Mouse (Mus musculus): Measurements from ENCODE around the gene Rabl6. TPM values are rescaled to one million over a fixed set of nuclear protein-coding genes. Genes with fewer than 3 reads are reported as not detected.

Rabl6 gene
- polyA plus RNA-seq, 1 experiment from 2014 or later, result 64.2 TPM

- Histone ChIP-seq H3K4me1 (peaks cover 3% of the 10 kb centered on the region; the same call in 1 of the 2 replicates), H3K36me3 (no peaks in the 10 kb centered on the region), H3K9me3 (no peaks in the 10 kb centered on the region), H3K9ac (peak within 1 kb of the TSS; percentile 68), H3K27me3 (replicated peaks) (peaks cover 16% of the 10 kb centered on the region), H3K4me2 (peak within 1 kb of the TSS; percentile 87), H3K4me3 (replicated peaks) (peak within 1 kb of the TSS; percentile 54), H3K27ac (peak within 1 kb of the TSS; percentile 57; the same call in 1 of the 2 replicates)
- ATAC-seq (ENCODE audit: insufficient read depth, low FRiP score, low read depth), result peak; percentile 95
- 6% methylated on average over 34 of the region's 34 CpGs for WGBS
Measured at GRCm38 (mm10) chr2:25621229-25622200, 13.2 kb upstream of the Rabl6 start, which contains the start of gene Tmem141. Gene Tmem141 (minus strand): TSS chr2:25622005.

DNA sequence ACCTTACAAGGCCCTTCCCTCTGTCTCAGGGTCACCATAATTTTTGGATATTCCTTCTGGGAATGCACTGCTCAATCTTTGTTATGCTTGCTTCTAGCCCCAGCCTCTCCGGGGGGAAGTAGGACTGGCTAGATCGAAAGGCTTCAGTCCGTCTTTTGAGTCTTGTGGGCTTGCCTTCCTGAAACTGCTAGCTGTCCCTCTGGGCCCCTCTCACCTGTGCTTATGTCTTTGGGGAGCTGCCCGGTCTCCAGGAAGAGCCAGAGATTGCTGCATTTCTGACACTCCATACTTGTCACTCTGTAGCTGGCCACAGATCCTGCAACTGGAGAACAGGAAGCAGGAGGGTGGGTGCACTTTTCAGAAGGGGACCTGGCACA is 12.5 kb upstream of the Rabl6 start:
- Histone ChIP-seq H3K27ac (no peak overlapping the region), H3K9ac (no peak overlapping the region), H3K4me1 (peaks cover 10% of the 10 kb centered on the region; the same call in 1 of the 2 replicates), H3K27me3 (replicated peaks) (peaks cover 23% of the 10 kb centered on the region), H3K4me2 (peak overlapping the region; percentile 87), H3K4me3 (replicated peaks) (no peak overlapping the region), H3K9me3 (no peaks in the 10 kb centered on the region), H3K36me3 (no peaks in the 10 kb centered on the region)
- ATAC-seq (ENCODE audit: insufficient read depth, low FRiP score, low read depth), result no peak
- 76% methylated on average over 4 of the region's 4 CpGs for WGBS

- Histone ChIP-seq H3K9ac (no peak overlapping the region), H3K27me3 (replicated peaks) (peaks cover 27% of the 10 kb centered on the region), H3K4me2 (no peak overlapping the region), H3K4me1 (peaks cover 12% of the 10 kb centered on the region; the same call in 1 of the 2 replicates), H3K36me3 (no peaks in the 10 kb centered on the region), H3K27ac (no peak overlapping the region), H3K4me3 (replicated peaks) (no peak overlapping the region), H3K9me3 (no peaks in the 10 kb centered on the region)
- ATAC-seq (ENCODE audit: insufficient read depth, low FRiP score, low read depth), result no peak
- 72% methylated on average over 6 of the region's 6 CpGs for WGBS
Measured at GRCm38 (mm10) chr2:25620386-25620785, 12.1 kb upstream of the Rabl6 start.

DNA sequence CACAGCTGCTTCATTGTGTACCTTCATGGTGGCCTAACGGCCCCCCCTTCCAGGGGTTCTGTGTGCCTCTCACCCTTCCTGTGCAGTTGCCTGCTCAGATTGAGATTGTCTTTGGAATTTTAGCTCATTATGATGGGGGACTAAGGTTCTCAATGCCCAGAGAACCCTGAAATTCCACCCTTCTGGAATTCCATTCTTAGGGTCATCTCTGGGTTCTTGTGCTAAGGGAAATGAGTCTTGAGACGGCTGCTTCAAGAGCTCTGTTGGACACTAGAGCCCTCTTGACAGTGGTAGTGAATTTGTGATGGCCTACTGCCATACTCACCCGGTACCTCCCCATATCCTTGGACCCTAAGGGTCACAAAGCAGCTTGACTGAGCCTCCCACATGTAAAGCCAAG is 9.3 kb upstream of the Rabl6 start, which contains the start of gene Ccdc183:
Gene Ccdc183 (minus strand): TSS at position 101 of the 400 bp plus-strand sequence.
- peaks cover 31% of the 10 kb centered on the region for H3K27me3 ChIP-seq (replicated peaks)
- WGBS, result 81% methylated on average over 3 of the region's 3 CpGs
- H3K4me1 ChIP-seq, result peaks cover 12% of the 10 kb centered on the region; the same call in 1 of the 2 replicates
- H3K9ac ChIP-seq, result no peak within 1 kb of the TSS
- H3K36me3 ChIP-seq, result no peaks in the 10 kb centered on the region
- H3K27ac ChIP-seq, result no peak within 1 kb of the TSS
- no peaks in the 10 kb centered on the region for H3K9me3 ChIP-seq
- peak within 1 kb of the TSS; percentile 46; the same call in 1 of the 2 replicates for H3K4me2 ChIP-seq
- H3K4me3 ChIP-seq (replicated peaks), result no peak within 1 kb of the TSS
- no peak for ATAC-seq (ENCODE audit: insufficient read depth, low FRiP score, low read depth)

GRCm38 (mm10) chr2:25616398-25616797 is 8.1 kb upstream of the Rabl6 start:
- Histone ChIP-seq H3K9me3 (no peaks in the 10 kb centered on the region), H3K27ac (no peak overlapping the region), H3K4me1 (peaks cover 10% of the 10 kb centered on the region; the same call in 1 of the 2 replicates), H3K27me3 (replicated peaks) (peaks cover 31% of the 10 kb centered on the region), H3K4me2 (peak overlapping the region; percentile 46), H3K9ac (no peak overlapping the region), H3K36me3 (no peaks in the 10 kb centered on the region), H3K4me3 (replicated peaks) (peak overlapping the region; percentile 19; the same call in 1 of the 2 replicates)
- no peak for ATAC-seq (ENCODE audit: insufficient read depth, low FRiP score, low read depth)
- 14% methylated on average over 22 of the region's 22 CpGs for WGBS

- Histone ChIP-seq H3K9me3 (no peaks in the 10 kb centered on the region), H3K4me2 (peak overlapping the region; percentile 66), H3K27ac (peak overlapping the region; percentile 95; the same call in 1 of the 2 replicates), H3K4me3 (replicated peaks) (peak overlapping the region; percentile 100), H3K4me1 (peaks cover 15% of the 10 kb centered on the region), H3K36me3 (no peaks in the 10 kb centered on the region), H3K27me3 (replicated peaks) (no peaks in the 10 kb centered on the region), H3K9ac (no peak overlapping the region)
- no peak for ATAC-seq (ENCODE audit: insufficient read depth, low FRiP score, low read depth)
- 53% methylated on average over 10 of the region's 10 CpGs for WGBS
Measured at GRCm38 (mm10) chr2:25608671-25609070, 350 bp upstream of the Rabl6 start.

DNA sequence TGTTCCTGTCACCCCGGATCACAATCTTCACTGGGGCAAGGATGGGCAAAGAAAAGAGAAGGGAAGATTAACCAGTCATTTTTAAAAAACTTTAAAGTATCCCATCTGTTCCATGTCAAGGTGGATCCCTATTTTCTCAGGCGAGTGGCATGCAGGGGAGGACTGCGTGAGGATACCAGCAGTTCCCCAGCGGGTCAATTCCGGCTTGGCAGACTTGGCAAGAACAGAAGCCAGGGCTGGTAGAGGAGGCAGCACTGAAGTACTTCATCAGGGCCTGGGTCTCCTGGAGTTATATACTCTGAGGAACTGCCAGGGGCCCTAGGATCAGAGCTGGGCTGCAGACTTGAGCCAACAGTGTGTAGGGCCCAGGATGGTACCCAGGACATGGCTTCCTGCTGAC is 5.8 kb downstream of the Rabl6 start:
- no peaks in the 10 kb centered on the region for H3K27me3 ChIP-seq (replicated peaks)
- ATAC-seq (ENCODE audit: insufficient read depth, low FRiP score, low read depth), result no peak
- H3K4me3 ChIP-seq (replicated peaks), result no peak overlapping the region
- WGBS, result 91% methylated on average over 5 of the region's 5 CpGs
- H3K4me1 ChIP-seq, result peaks cover 10% of the 10 kb centered on the region
- no peak overlapping the region for H3K4me2 ChIP-seq
- H3K36me3 ChIP-seq, result peaks cover 48% of the 10 kb centered on the region
- no peak overlapping the region for H3K9ac ChIP-seq
- no peaks in the 10 kb centered on the region for H3K9me3 ChIP-seq
- H3K27ac ChIP-seq, result no peak overlapping the region

- Histone ChIP-seq H3K4me2 (no peak overlapping the region), H3K36me3 (peaks cover 64% of the 10 kb centered on the region), H3K27me3 (replicated peaks) (no peaks in the 10 kb centered on the region), H3K27ac (no peak overlapping the region), H3K9ac (no peak overlapping the region), H3K4me3 (replicated peaks) (no peak overlapping the region), H3K4me1 (no peaks in the 10 kb centered on the region), H3K9me3 (no peaks in the 10 kb centered on the region)
- ATAC-seq (ENCODE audit: insufficient read depth, low FRiP score, low read depth), result no peak
- whole genome bisulfite sequencing, result 83% methylated on average over 2 of the region's 2 CpGs
Measured at GRCm38 (mm10) chr2:25600037-25600436, 8.3 kb downstream of the Rabl6 start.

DNA sequence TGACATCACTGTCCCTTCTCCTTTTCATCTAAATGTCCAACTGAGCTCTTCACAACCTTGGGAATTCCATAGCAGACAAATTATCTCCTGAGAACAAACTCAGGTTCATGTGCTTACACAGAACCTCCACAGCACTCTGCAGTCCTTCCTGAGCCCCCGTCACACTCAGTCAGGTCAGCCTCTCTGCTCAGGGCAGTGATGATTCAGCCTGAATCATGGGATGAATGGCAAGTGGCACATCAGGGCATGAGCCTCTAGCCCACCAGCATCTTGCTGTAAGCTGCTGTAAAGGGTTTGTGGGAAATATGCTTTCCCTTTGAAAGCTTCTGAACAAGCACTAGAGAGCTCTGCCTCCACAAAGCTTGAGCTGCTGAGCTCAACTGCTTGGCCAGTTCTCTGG is 9.6 kb downstream of the Rabl6 start:
- WGBS, result 97% methylated on average over 1 of the region's 1 CpGs
- H3K4me1 ChIP-seq, result no peaks in the 10 kb centered on the region
- no peak overlapping the region for H3K9ac ChIP-seq
- H3K36me3 ChIP-seq, result peaks cover 71% of the 10 kb centered on the region
- no peak for ATAC-seq (ENCODE audit: insufficient read depth, low FRiP score, low read depth)
- H3K4me2 ChIP-seq, result no peak overlapping the region
- no peak overlapping the region for H3K4me3 ChIP-seq (replicated peaks)
- no peak overlapping the region for H3K27ac ChIP-seq
- no peaks in the 10 kb centered on the region for H3K9me3 ChIP-seq
- H3K27me3 ChIP-seq (replicated peaks), result no peaks in the 10 kb centered on the region

DNA sequence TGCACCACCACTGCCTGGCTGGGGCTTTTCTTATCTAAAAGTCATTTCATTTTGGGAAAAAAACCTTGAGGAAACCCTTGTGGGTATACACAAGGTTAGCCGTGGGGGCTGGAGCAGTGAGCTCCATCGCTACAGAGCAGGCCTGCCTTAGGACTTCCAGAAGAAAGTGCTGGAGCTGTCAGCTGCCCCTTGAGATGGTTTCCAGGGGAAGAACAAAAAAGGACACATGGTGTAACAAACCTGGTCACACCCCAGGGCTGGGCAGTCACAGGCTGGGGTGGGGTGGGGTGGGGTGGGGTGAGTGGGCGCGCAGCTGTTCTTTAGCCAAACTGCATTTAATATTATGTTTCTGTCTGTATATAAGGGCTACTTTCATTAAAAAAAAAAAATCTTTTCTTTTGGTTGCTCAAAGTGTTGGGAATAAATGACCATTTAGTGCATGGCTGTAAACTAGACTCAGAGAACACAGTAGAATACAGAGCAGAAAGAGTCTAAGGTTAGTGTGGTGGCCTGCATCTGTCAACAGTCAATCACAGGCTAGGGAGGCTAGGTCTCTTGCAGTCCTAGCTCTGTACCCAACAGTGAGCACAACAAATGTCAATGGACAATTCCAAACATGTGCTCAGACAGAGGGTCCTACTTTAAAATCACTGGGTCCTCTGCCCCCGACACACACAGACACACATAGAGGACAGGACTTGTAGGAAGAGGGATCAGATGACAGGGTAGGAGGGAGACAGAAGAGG is 11.4 kb downstream of the Rabl6 start:
- Histone ChIP-seq H3K9ac (no peak overlapping the region), H3K4me2 (no peak overlapping the region), H3K9me3 (no peaks in the 10 kb centered on the region), H3K27ac (no peak overlapping the region), H3K4me3 (replicated peaks) (no peak overlapping the region), H3K27me3 (replicated peaks) (no peaks in the 10 kb centered on the region), H3K36me3 (peaks cover 78% of the 10 kb centered on the region), H3K4me1 (no peaks in the 10 kb centered on the region)
- ATAC-seq (ENCODE audit: insufficient read depth, low FRiP score, low read depth), result no peak
- WGBS, result 96% methylated on average over 5 of the region's 5 CpGs

DNA sequence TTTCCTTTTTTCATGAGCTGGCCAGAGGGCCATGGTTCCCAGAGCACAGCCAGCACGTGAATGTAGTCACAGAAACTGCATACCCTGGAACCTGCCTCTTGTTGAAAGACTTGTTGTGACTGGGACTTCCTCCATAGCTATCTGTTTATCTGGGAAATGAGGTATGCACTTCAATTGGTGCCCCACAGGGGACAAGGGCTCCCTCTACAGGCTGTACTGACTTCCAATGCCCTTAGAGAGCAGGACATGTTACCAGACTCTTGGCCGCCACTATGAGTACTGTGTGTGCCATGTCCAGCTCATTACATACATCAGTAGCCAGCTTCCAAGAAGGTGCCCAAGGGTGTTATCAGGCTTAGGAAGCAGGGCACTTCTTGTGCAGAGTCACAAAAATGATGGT is 16.5 kb downstream of the Rabl6 start:
- no peaks in the 10 kb centered on the region for H3K4me1 ChIP-seq
- 78% methylated on average over 2 of the region's 2 CpGs for WGBS
- H3K4me2 ChIP-seq, result no peak overlapping the region
- no peak overlapping the region for H3K9ac ChIP-seq
- ATAC-seq (ENCODE audit: insufficient read depth, low FRiP score, low read depth), result no peak
- no peaks in the 10 kb centered on the region for H3K9me3 ChIP-seq
- no peak overlapping the region for H3K4me3 ChIP-seq (replicated peaks)
- H3K27me3 ChIP-seq (replicated peaks), result no peaks in the 10 kb centered on the region
- peaks cover 75% of the 10 kb centered on the region for H3K36me3 ChIP-seq
- no peak overlapping the region for H3K27ac ChIP-seq

Measured in stomach, embryonic 15.5 days (tissue).